Mouse (Mus musculus) erythroblast, embryonic 14.5 days (primary cell): ENCODE data around the gene Hnrnpl. TPM values are rescaled to one million over a fixed set of nuclear protein-coding genes. Genes with fewer than 3 reads are reported as not detected.

ENCODE experiments used
- H3K27me3 ChIP-seq: 2 replicates; pipeline ENCODE4 v1.6.1; 2012; ENCODE audit warnings: inconsistent platforms; ENCODE audit not compliant: control insufficient read depth
- H3K36me3 ChIP-seq: 2 replicates; pipeline ENCODE4 v1.6.1; 2012; ENCODE audit warnings: mild to moderate bottlenecking, inconsistent platforms; ENCODE audit not compliant: control insufficient read depth
- H3K4me1 ChIP-seq: 2 replicates; pipeline ENCODE4 v1.6.1; 2012; ENCODE audit warnings: inconsistent platforms; ENCODE audit not compliant: control insufficient read depth
- H3K4me3 ChIP-seq: replicated peaks from 2 replicates; pipeline ENCODE3; 2012; ENCODE audit warnings: moderate library complexity, mild to moderate bottlenecking, inconsistent platforms
- H3K9me3 ChIP-seq: 2 replicates; pipeline ENCODE4 v1.6.1; 2012; ENCODE audit warnings: low read length, inconsistent platforms, mixed read lengths; ENCODE audit not compliant: control insufficient read depth
- GATA1 ChIP-seq: IDR thresholded peaks from 2 replicates; pipeline ENCODE4 v1.6.1; 2012; ENCODE audit warnings: low read length, inconsistent platforms, mixed read lengths
- TAL1 ChIP-seq: IDR thresholded peaks from 3 replicates; pipeline ENCODE4 v1.6.1; 2012; ENCODE audit warnings: low read length, inconsistent platforms, mixed read lengths
- polyA plus RNA-seq: library from polyadenylated mRNA; stranded (reverse); fragments of >175 nt; gene quantifications from 2 replicates; pipeline ENCODE4 v1.2.3, GENCODE M21; 2012

Gene Hnrnpl
- polyA plus RNA-seq, 1 experiment: 24.2 TPM

GRCm38 (mm10) chr7:28831411-28832125 lies 23.2 kb downstream of the Hnrnpl start:
- TF ChIP-seq TAL1: no peak
- TF ChIP-seq GATA1: no peak
- H3K9me3 ChIP-seq: no peaks in the 10 kb centered on the region
- H3K4me3 ChIP-seq: no peak overlapping the region
- peaks cover 22% of the 10 kb centered on the region for H3K4me1 ChIP-seq
- H3K27me3 ChIP-seq: no peaks in the 10 kb centered on the region
- peaks cover 30% of the 10 kb centered on the region for H3K36me3 ChIP-seq

DNA sequence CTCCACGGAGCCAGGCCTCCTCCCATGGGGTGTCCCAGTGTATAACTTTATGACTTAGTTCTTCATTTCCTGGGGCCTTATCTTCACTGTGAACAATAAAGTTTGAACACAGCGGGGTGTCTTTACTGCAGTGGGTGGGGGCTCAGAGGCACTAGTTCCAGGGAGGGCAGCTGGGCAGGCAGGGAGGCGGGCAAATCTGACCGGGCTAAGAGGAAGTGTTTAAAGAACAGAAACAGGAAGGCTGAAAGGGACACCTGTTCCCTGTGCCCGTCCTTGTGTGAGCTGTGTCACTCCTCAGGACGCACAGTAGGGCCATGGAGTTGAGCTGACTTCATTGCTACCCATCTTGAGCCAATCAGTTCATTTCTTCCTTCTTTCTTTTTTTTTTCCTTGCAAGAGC lies 23.8 kb downstream of the Hnrnpl start:
- TF ChIP-seq TAL1: no peak
- no peak for TF ChIP-seq GATA1
- no peaks in the 10 kb centered on the region for H3K27me3 ChIP-seq
- H3K36me3 ChIP-seq: peaks cover 29% of the 10 kb centered on the region
- H3K9me3 ChIP-seq: no peaks in the 10 kb centered on the region
- peaks cover 22% of the 10 kb centered on the region for H3K4me1 ChIP-seq
- H3K4me3 ChIP-seq: no peak overlapping the region

GRCm38 (mm10) chr7:28833723-28834347 lies 25.5 kb downstream of the Hnrnpl start, which contains the start of gene Lgals4:
Gene Lgals4 (plus strand): TSS chr7:28833854.
- Histone ChIP-seq H3K27me3 (no peaks in the 10 kb centered on the region), H3K9me3 (no peaks in the 10 kb centered on the region), H3K4me1 (peaks cover 22% of the 10 kb centered on the region), H3K36me3 (peaks cover 27% of the 10 kb centered on the region), H3K4me3 (no peak within 1 kb of the TSS)
- TF ChIP-seq TAL1 (no peak), GATA1 (no peak)

- no peaks in the 10 kb centered on the region for H3K27me3 ChIP-seq
- H3K4me1 ChIP-seq: peaks cover 3% of the 10 kb centered on the region
- H3K36me3 ChIP-seq: peaks cover 4% of the 10 kb centered on the region
- no peaks in the 10 kb centered on the region for H3K9me3 ChIP-seq
- H3K4me3 ChIP-seq: no peak overlapping the region
- no peak for TF ChIP-seq TAL1
- no peak for TF ChIP-seq GATA1
These were observed 28.6 kb downstream of the Hnrnpl start for GRCm38 (mm10) chr7:28836936-28837335.

GRCm38 (mm10) chr7:28838331-28838730 lies 30.0 kb downstream of the Hnrnpl start:
- TF ChIP-seq TAL1 (no peak), GATA1 (no peak)
- no peaks in the 10 kb centered on the region for H3K9me3 ChIP-seq
- no peaks in the 10 kb centered on the region for H3K36me3 ChIP-seq
- no peak overlapping the region for H3K4me3 ChIP-seq
- H3K27me3 ChIP-seq: no peaks in the 10 kb centered on the region
- no peaks in the 10 kb centered on the region; the same call in 1 of the 2 replicates for H3K4me1 ChIP-seq

GRCm38 (mm10) chr7:28847273-28847672 lies 38.9 kb downstream of the Hnrnpl start:
- Histone ChIP-seq H3K4me3 (no peak overlapping the region), H3K4me1 (no peaks in the 10 kb centered on the region), H3K27me3 (no peaks in the 10 kb centered on the region), H3K9me3 (no peaks in the 10 kb centered on the region), H3K36me3 (no peaks in the 10 kb centered on the region)
- TF ChIP-seq TAL1 (no peak), GATA1 (no peak)

DNA sequence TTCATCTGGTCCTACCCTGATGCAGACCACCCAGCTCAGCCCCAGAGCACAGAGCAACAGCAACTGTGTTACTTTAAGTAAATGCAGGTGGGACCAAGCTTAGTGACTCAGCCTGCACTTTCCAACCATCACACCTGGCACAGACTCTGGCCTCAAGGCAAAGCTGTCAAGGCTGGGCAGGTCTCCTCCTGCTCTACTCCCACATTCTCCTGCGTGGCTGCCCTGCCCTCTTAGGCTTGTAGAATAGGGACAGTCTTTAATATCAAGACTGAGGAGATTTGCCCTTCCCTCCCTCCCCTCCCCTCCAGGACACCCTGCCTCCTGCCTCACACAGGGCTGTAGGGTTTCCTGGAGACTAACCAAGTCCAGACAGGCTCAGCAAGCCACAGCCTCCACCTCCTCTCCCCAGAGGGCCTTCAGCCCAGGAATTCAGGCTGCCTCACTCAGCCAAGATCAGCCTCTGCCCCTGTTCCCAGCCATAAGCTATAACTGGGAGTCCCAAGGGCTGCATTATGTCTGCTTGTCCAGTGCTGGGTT lies 41.4 kb downstream of the Hnrnpl start:
- Histone ChIP-seq H3K9me3 (no peaks in the 10 kb centered on the region), H3K36me3 (no peaks in the 10 kb centered on the region), H3K27me3 (no peaks in the 10 kb centered on the region), H3K4me3 (no peak overlapping the region), H3K4me1 (no peaks in the 10 kb centered on the region)
- TF ChIP-seq TAL1 (no peak), GATA1 (no peak)

- Histone ChIP-seq H3K9me3 (no peaks in the 10 kb centered on the region), H3K4me1 (no peaks in the 10 kb centered on the region), H3K27me3 (no peaks in the 10 kb centered on the region), H3K36me3 (no peaks in the 10 kb centered on the region), H3K4me3 (no peak overlapping the region)
- TF ChIP-seq TAL1 (no peak), GATA1 (no peak)
These were observed 42.3 kb downstream of the Hnrnpl start for GRCm38 (mm10) chr7:28850642-28851041.

- H3K9me3 ChIP-seq: peaks cover 9% of the 10 kb centered on the region
- H3K27me3 ChIP-seq: no peaks in the 10 kb centered on the region
- no peak overlapping the region for H3K4me3 ChIP-seq
- H3K4me1 ChIP-seq: peaks cover 10% of the 10 kb centered on the region
- no peak for TF ChIP-seq GATA1
- no peak for TF ChIP-seq TAL1
- no peaks in the 10 kb centered on the region for H3K36me3 ChIP-seq
These were observed 51.6 kb downstream of the Hnrnpl start for GRCm38 (mm10) chr7:28859953-28860352.
